9 mouse cellular contexts compared by ENCODE assay signal in genomic region chr15:12268021-12268420, GRCm38 (mm10). TPM values are rescaled to one million over a fixed set of nuclear protein-coding genes. Genes with fewer than 3 reads are reported as not detected.
DNase-seq lines count a peak whose midpoint lies in the region; ATAC-seq and TF ChIP-seq lines count a peak whose summit lies in the region.
"Had no signal": no experiment of that assay in that cellular context is flagged by ENCODE, and none has a peak within 500 bp of the region (broad histone marks: within the 10 kb centered on the region; RNA-seq: fewer than 3 reads in every experiment).

No protein-coding gene starts in this region.

- CTCF ChIA-PET in Patski (lab: Charles Lee) = interaction anchor here (0.7 to 3.9 kb wide), 13 partner anchors 19 to 293 kb away, joined by 3 to 38 read pairs (median 3); no protein-coding TSS in a partner anchor

- TF ChIP-seq CTCF in Patski (IDR thresholded peaks at IDR 0.05) = peak; percentile 88
- TF ChIP-seq CTCF in cerebellum, adult 2 months (IDR thresholded peaks at IDR 0.05; ENCODE audit: borderline replicate concordance, insufficient read depth, low read depth, low read length) = peak; percentile 89

- no peaks in the 10 kb centered on the region for H3K27me3 ChIP-seq in Patski
- H3K27me3 ChIP-seq in cerebellum, adult 2 months (ENCODE audit: control insufficient read depth, insufficient read depth, low read length) = no peaks in the 10 kb centered on the region
- no peaks in the 10 kb centered on the region for H3K27me3 ChIP-seq in forebrain, embryonic 16.5 days (replicated peaks; ENCODE audit: control insufficient read depth, insufficient read depth, low read length)
- no peaks in the 10 kb centered on the region for H3K27me3 ChIP-seq in hindbrain, embryonic 14.5 days (ENCODE audit: control insufficient read depth, insufficient read depth, low read length)
- H3K27me3 ChIP-seq: lung, embryonic 15.5 days had no signal

- no peak for DNase-seq in Patski (ENCODE audit: low read depth, low spot score)
- DNase-seq in cerebellum, adult 2 months = peak; percentile 59 to 76
- DNase-seq in hindbrain, embryonic 14.5 days (ENCODE audit: low spot score) = peak; percentile 74
- peak; percentile 65 to 72 for DNase-seq in layer of hippocampus, postnatal 14 days (ENCODE audit: low spot score in 2 of 2)
- peak; percentile 84 for DNase-seq in lung, postnatal 10 days
- peak; percentile 78 for DNase-seq in retina, embryonic 14.5 days (ENCODE audit: low spot score)
- DNase-seq in urinary bladder, adult 2 months (ENCODE audit: low spot score) = peak; percentile 52

- in situ Hi-C loops in Patski (cut with MboI; ENCODE audit: low pct_unique_long_range_greater_than_20kb) = no loop called here

- H3K27ac ChIP-seq in cerebellum, adult 2 months (ENCODE audit: insufficient read depth, low read length) = no peak overlapping the region
- H3K27ac ChIP-seq in forebrain, embryonic 16.5 days (ENCODE audit: low read length) = no peak overlapping the region
- no peak overlapping the region for H3K27ac ChIP-seq in hindbrain, embryonic 14.5 days
- H3K27ac ChIP-seq: lung, embryonic 15.5 days had no signal

- WGBS in cerebellum, adult 2 months = 45% methylated on average over 1 of the region's 1 CpGs
- 64% methylated on average over 1 of the region's 1 CpGs for WGBS in forebrain, embryonic 16.5 days
- WGBS in hindbrain, embryonic 14.5 days = 57% methylated on average over 1 of the region's 1 CpGs

- no peaks in the 10 kb centered on the region for H3K9me3 ChIP-seq in forebrain, embryonic 16.5 days (ENCODE audit: control insufficient read depth, low read length)
- H3K9me3 ChIP-seq in hindbrain, embryonic 14.5 days (ENCODE audit: control insufficient read depth, low read length) = no peaks in the 10 kb centered on the region
- H3K9me3 ChIP-seq: lung, embryonic 15.5 days had no signal

- H3K9ac ChIP-seq in forebrain, embryonic 16.5 days (replicated peaks; ENCODE audit: low read depth, low read length) = no peak overlapping the region
- no peak overlapping the region for H3K9ac ChIP-seq in hindbrain, embryonic 14.5 days
- H3K9ac ChIP-seq: lung, embryonic 15.5 days had no signal

- no peak overlapping the region for H3K4me2 ChIP-seq in forebrain, embryonic 16.5 days (ENCODE audit: low read length)
- H3K4me2 ChIP-seq in hindbrain, embryonic 14.5 days (replicated peaks) = no peak overlapping the region
- H3K4me2 ChIP-seq: lung, embryonic 15.5 days had no signal

- POLR2A ChIA-PET in Patski (lab: Charles Lee) = no interaction called here

- no peak overlapping the region for H3K4me3 ChIP-seq in cerebellum, adult 2 months (replicated peaks; ENCODE audit: insufficient read depth, low read depth, low read length)
- H3K4me3 ChIP-seq in forebrain, embryonic 16.5 days (replicated peaks; ENCODE audit: low read length) = no peak overlapping the region
- H3K4me3 ChIP-seq in hindbrain, embryonic 14.5 days (replicated peaks; ENCODE audit: low read length) = no peak overlapping the region
- H3K4me3 ChIP-seq: lung, embryonic 15.5 days had no signal

- H3K36me3 ChIP-seq in forebrain, embryonic 16.5 days (ENCODE audit: control insufficient read depth, insufficient read depth) = peaks cover 30% of the 10 kb centered on the region
- H3K36me3 ChIP-seq in hindbrain, embryonic 14.5 days (replicated peaks; ENCODE audit: control insufficient read depth, insufficient read depth) = peaks cover 84% of the 10 kb centered on the region

- no peak for TF ChIP-seq POLR2A in cerebellum, adult 2 months (IDR thresholded peaks at IDR 0.05; ENCODE audit: borderline replicate concordance, insufficient read depth, low read length)

- no peaks in the 10 kb centered on the region for H3K4me1 ChIP-seq in cerebellum, adult 2 months (ENCODE audit: control insufficient read depth, insufficient read depth, low read length)
- H3K4me1 ChIP-seq in forebrain, embryonic 16.5 days (replicated peaks; ENCODE audit: control insufficient read depth, insufficient read depth, low read length) = no peaks in the 10 kb centered on the region
- no peaks in the 10 kb centered on the region for H3K4me1 ChIP-seq in hindbrain, embryonic 14.5 days (replicated peaks; ENCODE audit: control insufficient read depth, insufficient read depth, low read length)

- peak; percentile 65 for ATAC-seq in Patski
- peak; percentile 78 for ATAC-seq in forebrain, embryonic 16.5 days
- peak; percentile 49; the same call in 1 of the 2 replicates for ATAC-seq in hindbrain, embryonic 14.5 days (ENCODE audit: low FRiP score)

RNA-seq across cellular contexts. Expression of gene Golph3, which starts 53.2 kb away (rescaled TPM):
- 106 TPM for polyA plus RNA-seq in Patski (2021)
- 89.1 and 91.2 TPM in 2 replicates for polyA plus RNA-seq in cerebellum, adult 2 months (2012; rRNA removed)
- 56.7 and 70.2 TPM in 2 replicates for polyA plus RNA-seq in forebrain, embryonic 16.5 days (2015; fragmentation: Nextera tagmentation; extraction: Ambion mirVana)
- 96.9 and 112 TPM in 2 replicates for polyA plus RNA-seq in hindbrain, embryonic 14.5 days (2014; fragmentation: Nextera tagmentation; extraction: Ambion mirVana)
- 10 to 100 TPM; 95.2 to 96.1 TPM for total RNA-seq in layer of hippocampus, postnatal 14 days (2021)
- polyA plus RNA-seq in urinary bladder, adult 2 months (2012; rRNA removed) = 118 and 141 TPM in 2 replicates

RNA-seq across cellular contexts. Expression of gene 1810049J17Rik, which starts 53.7 kb away (rescaled TPM):
- 2.0 TPM for polyA plus RNA-seq in Patski (2021)
- polyA plus RNA-seq in cerebellum, adult 2 months (2012; rRNA removed) = not detected in 2 replicates
- polyA plus RNA-seq in forebrain, embryonic 16.5 days (2015; fragmentation: Nextera tagmentation; extraction: Ambion mirVana) = not detected in 2 replicates
- polyA plus RNA-seq in hindbrain, embryonic 14.5 days (2014; fragmentation: Nextera tagmentation; extraction: Ambion mirVana) = 1.8 and 2.0 TPM in 2 replicates
- total RNA-seq in layer of hippocampus, postnatal 14 days (2021) = 1 to 10 TPM in 1 of 2 experiments, not detected in 1; 1.6 TPM
- 0.19 TPM in 1 of 2 replicates, not detected in the other for polyA plus RNA-seq in urinary bladder, adult 2 months (2012; rRNA removed)
